Mouse (Mus musculus) megakaryocyte-erythroid progenitor cell, adult 5-6 weeks (primary cell): Measurements from ENCODE around the gene Nfix. TPM values are rescaled to one million over a fixed set of nuclear protein-coding genes. Genes with fewer than 3 reads are reported as not detected.
A peak's percentile ranks its signal among the peaks of the same experiment; 100 is the strongest.

ENCODE experiments used
- ATAC-seq: replicated peaks from 2 replicates; pipeline ENCODE4 v1.8.0; 2016; ENCODE audit warnings: mild to moderate bottlenecking, inconsistent platforms; ENCODE audit not compliant: severe bottlenecking, poor library complexity, low FRiP score, low TSS enrichment
- total RNA-seq, 2 experiments: library from RNA; stranded (forward) in 1 of 2; stranded (reverse) in 1 of 2; fragments of 200-1000, 215-1000 nt in 1 of 2; fragments of >200 nt in 1 of 2; fragmentation: Nextera tagmentation in 1 of 2; gene quantifications; 2 replicates each; pipeline ENCODE4 v1.2.3; 2014 to 2017

Gene Nfix
- total RNA-seq, 2 experiments from 2014 or later: 26.0 to 73.4 TPM

- no peak for ATAC-seq
These were observed 5.9 kb upstream of the Nfix start for GRCm38 (mm10) chr8:84806031-84806430.

DNA sequence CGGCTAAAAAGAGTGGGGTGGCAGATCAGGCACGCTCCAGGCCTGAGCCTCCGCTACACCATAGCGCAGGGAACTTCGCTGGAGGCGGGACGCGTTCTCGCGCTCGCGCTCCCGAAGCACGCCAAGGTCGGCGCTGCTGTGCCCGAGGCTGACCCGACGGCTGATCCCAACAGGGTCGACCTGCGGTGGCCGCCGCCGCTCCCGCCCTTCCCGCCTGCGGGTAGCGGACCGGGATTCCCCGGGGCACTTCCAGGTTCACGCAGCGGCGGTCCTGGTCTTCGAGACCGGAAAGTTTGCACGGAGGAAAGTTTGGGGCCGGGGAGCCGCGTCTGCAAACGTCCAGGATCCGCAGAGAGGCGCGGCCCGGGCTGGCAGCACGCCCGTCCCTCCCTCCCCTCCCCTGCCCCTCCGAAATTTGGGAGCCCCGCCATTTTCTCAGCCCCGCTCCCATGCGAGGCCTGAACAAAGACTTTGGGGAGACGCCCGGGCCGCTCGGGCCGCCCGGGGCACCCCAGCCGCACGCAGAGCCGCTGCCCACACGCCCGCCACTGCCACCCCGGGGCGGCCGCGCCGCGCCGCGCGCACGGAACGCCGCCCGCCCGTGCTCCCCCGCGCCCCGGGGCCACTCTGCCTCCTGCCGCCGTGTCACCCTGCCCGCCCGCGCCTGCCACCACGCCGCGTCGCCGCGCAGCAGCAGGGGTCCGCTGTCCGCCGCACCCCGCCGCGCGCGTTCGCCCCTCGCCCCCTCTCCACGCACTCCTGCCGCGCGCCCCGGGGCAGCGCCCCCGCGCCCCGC is 810 bp downstream of the Nfix start:
- peak; percentile 47; the same call in 1 of the 2 replicates for ATAC-seq

- ATAC-seq: peak; percentile 42
These were observed 1.6 kb downstream of the Nfix start for GRCm38 (mm10) chr8:84798446-84799135.

GRCm38 (mm10) chr8:84797971-84798370 is 2.2 kb downstream of the Nfix start:
- no peak for ATAC-seq

- ATAC-seq: no peak
These were observed 2.8 kb downstream of the Nfix start for GRCm38 (mm10) chr8:84797256-84797797.

GRCm38 (mm10) chr8:84794486-84794885 is 5.7 kb downstream of the Nfix start:
- ATAC-seq: no peak

DNA sequence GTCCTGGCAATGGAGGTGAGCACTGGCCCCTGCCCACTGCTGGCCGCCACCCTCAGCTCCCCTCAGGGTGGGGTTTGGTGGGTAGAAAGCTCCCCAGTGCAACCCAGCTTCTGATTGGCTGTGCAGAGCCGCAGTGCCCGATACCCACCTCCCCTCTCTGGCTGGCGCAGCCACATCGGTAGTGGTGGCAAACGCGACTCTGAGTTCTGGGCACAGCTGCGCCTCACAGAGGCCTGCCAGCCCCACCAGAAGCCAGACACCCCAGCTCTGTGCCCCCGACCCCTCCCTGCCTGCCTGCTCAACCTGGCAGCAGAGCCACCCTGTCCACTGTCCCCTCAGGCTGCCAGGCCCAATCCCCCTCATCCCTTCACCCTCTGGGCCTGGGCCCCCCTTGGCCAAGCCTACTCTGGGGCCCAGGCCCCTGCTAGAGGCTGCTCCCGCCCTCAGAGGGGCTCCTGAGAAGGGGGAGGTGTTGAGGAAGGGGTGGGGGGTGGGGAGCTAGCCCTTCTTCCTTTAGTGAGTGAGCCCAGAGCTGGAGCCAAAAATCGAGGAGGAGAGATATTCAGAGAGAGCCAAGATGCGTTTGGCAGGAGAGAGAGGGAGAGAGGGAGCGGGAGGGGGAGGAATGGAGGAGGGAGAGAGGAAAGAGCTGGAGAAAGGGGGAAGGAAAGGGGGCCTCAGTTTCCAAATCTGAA is 6.2 kb downstream of the Nfix start:
- ATAC-seq: no peak

DNA sequence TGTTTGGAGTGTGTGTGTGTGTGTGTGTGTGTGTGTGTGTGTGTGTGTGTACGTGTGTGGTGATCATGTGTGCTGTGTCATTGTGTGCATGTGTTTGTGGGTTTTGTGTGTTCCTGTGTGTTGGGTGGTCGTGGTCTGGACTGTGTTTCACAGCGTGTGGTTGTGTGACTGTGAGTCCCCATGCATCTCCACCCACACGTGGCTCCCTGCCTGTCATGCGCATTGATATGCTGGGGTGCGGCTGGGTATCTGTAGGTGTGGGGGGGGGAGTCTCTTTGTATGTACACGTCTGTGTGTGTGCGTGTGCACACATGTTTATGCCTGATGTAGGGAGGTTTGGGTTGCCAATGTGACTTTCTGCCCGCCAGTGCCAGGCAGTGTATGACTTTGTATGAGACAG is 7.0 kb downstream of the Nfix start:
- ATAC-seq: no peak

GRCm38 (mm10) chr8:84792429-84792947 is 7.7 kb downstream of the Nfix start:
- no peak for ATAC-seq

DNA sequence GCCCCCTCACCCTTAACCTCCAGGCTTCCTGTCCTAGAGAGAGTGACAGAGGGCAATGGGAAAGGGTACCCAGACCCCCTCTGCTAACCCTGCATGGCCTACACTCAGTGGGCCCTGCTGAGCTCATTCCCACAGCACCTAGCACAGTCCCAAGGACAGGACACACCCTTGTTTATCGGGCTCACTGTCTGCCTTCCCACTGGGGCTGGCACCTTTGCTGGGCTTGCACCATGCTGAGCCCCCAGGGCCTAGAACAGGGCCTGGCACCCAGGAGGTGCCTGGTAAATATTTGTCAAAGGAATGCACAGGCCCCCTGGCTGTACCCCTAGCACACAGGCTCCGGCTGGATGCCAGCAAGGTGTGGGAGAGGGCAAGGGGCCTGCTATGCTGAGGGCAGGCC is 9.6 kb downstream of the Nfix start:
- ATAC-seq: peak; percentile 43; the same call in 1 of the 2 replicates

- no peak for ATAC-seq
These were observed 10.2 kb downstream of the Nfix start for GRCm38 (mm10) chr8:84789855-84790486.

- no peak for ATAC-seq
These were observed 10.8 kb downstream of the Nfix start for GRCm38 (mm10) chr8:84789345-84789744.

DNA sequence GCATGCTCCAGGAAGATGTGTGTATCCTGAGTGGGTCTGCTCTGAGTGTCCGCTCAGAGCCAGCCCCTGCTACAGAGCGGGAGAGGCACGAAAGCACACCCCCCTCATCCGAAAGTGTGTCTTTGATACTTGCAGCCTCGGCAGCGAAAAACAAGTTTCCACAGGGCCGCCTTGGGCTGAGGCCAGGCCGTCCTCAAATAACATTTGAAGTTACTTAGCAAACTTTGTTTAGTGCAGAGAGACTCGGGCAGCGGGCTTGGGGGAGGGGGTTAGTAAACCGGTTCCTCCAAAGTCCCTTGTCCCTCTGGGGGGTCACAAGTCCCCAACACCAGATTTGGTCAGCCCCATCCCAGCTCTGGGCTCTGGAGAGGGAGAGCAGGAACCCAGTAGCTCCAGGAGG is 11.2 kb downstream of the Nfix start:
- ATAC-seq: no peak

GRCm38 (mm10) chr8:84787523-84788302 is 12.4 kb downstream of the Nfix start:
- no peak for ATAC-seq

DNA sequence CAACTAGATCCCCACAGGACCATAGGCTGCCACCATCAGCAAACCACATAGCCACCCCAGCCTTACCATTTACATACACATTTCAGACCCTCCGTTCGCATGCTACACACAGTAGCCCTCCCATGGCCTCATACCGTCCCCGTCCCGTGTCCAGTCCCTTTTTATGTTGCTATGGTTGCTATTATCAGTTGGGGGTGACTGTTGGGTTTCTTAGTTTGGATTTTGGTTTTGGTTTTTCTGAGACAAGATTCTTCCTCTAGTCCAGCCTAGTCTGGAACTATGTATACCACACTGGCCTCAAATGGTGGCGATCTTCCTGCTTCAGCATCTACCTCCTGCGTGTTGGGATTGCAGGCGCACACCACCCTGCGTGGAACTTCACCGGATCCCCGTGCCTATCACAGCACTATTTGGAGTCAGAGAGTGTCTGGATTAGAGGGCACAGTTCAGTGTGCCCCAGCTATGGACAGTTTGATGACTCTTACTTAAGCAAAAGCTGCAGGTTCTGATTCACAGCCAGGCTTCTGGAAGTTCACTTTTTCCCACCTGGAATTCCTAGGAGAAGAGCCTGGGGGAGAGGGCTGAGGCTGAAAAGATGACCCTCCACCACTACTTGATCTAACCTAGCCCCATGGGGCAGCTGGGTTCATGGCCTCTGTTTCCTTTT is 13.2 kb downstream of the Nfix start:
- no peak for ATAC-seq

- no peak for ATAC-seq
These were observed 14.1 kb downstream of the Nfix start for GRCm38 (mm10) chr8:84785756-84786677.

GRCm38 (mm10) chr8:84785506-84785755 is 14.7 kb downstream of the Nfix start:
- no peak for ATAC-seq
